Comparison of ENCODE assay signal across 8 mouse cellular contexts in the genomic region with DNA sequence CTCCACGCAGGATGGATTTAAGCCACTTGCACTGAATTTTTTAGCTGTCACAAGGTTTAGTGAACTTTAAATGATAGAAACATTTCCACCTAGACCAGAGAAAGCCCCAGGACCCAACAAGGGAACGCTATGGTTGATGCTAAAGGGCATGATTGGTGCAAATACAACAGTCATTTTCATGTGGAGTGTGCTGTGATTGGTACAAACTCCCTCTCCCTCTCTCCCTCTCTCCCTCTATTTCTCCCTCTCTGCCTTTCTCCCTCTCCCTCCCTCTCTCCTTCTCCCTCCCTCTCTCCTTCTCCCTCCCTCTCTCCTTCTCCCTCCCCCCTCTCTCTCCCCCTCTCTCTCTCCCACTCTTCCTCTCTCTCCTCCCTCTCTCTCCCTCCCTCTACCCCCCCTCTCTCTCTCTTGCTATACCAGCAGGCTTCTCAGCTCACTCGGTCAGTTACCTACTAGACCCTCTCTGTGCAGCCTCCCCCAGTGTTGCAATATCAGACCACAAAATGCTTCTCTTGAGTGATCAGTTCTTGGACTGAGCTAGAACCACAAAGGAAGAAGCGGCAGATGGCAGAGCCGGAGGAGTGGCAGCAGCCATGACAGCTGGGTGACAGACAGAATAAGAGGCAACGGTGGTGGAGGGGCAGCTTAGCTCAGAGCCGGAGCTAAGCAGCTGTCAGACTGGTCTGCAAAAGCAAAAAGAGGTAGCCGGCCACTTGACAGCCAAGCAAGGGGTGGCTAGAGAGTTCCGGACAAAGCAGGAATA. TPM values are rescaled to one million over a fixed set of nuclear protein-coding genes. Genes with fewer than 3 reads are reported as not detected.
DNase-seq lines count a peak whose midpoint lies in the region; ATAC-seq and TF ChIP-seq lines count a peak whose summit lies in the region.

No protein-coding gene starts in this region.

- peak overlapping the region; percentile 38; the same call in 1 of the 2 replicates for H3K4me3 ChIP-seq in heart, embryonic 10.5 days
- peak overlapping the region; percentile 19 for H3K4me3 ChIP-seq in bone marrow, adult 2 months (replicated peaks; ENCODE audit: control insufficient read depth, low read depth, low read length)
- no peak overlapping the region for H3K4me3 ChIP-seq in forebrain, embryonic 14.5 days (ENCODE audit: low read depth, low read length)
- peak overlapping the region; percentile 15; the same call in 1 of the 2 replicates for H3K4me3 ChIP-seq in midbrain, embryonic 15.5 days

- TF ChIP-seq POLR2A in bone marrow, adult 2 months (IDR thresholded peaks at IDR 0.05; ENCODE audit: borderline replicate concordance, control insufficient read depth, low read depth, low read length) = no peak

- TF ChIP-seq CTCF in bone marrow, adult 2 months (IDR thresholded peaks at IDR 0.05; ENCODE audit: control insufficient read depth, insufficient read depth, low read length) = no peak

- peaks cover 16% of the 10 kb centered on the region for H3K4me1 ChIP-seq in heart, embryonic 10.5 days
- no peaks in the 10 kb centered on the region; the same call in none of the 2 replicates for H3K4me1 ChIP-seq in bone marrow, adult 2 months (ENCODE audit: control insufficient read depth, insufficient read depth, low read length)
- H3K4me1 ChIP-seq in forebrain, embryonic 14.5 days (ENCODE audit: control insufficient read depth, insufficient read depth, low read length) = peaks cover 11% of the 10 kb centered on the region
- peaks cover 11% of the 10 kb centered on the region for H3K4me1 ChIP-seq in midbrain, embryonic 15.5 days

- H3K9me3 ChIP-seq in heart, embryonic 10.5 days = no peaks in the 10 kb centered on the region
- no peaks in the 10 kb centered on the region for H3K9me3 ChIP-seq in forebrain, embryonic 14.5 days (replicated peaks; ENCODE audit: control insufficient read depth, low read length)
- H3K9me3 ChIP-seq in midbrain, embryonic 15.5 days = no peaks in the 10 kb centered on the region

- ATAC-seq in forebrain, embryonic 14.5 days = peak; percentile 91
- peak; percentile 76 for ATAC-seq in midbrain, embryonic 15.5 days (replicated peaks)

- H3K9ac ChIP-seq in forebrain, embryonic 14.5 days (ENCODE audit: low read length) = peak overlapping the region; percentile 21
- peak overlapping the region; percentile 25; the same call in 1 of the 2 replicates for H3K9ac ChIP-seq in midbrain, embryonic 15.5 days

- H3K27ac ChIP-seq in heart, embryonic 10.5 days = no peak overlapping the region
- peak overlapping the region; percentile 45 for H3K27ac ChIP-seq in bone marrow, adult 2 months (ENCODE audit: control insufficient read depth, insufficient read depth, low read depth, low read length, poor library complexity)
- peak overlapping the region; percentile 41 for H3K27ac ChIP-seq in forebrain, embryonic 14.5 days (ENCODE audit: low read depth, low read length)
- H3K27ac ChIP-seq in midbrain, embryonic 15.5 days = peak overlapping the region; percentile 63

- H3K27me3 ChIP-seq in heart, embryonic 10.5 days (ENCODE audit: insufficient read depth, poor library complexity, severe bottlenecking) = 0 out of 2 replicates have a peak, but pooled peaks cover 3% of the 10 kb centered on the region
- no peaks in the 10 kb centered on the region for H3K27me3 ChIP-seq in forebrain, embryonic 14.5 days (replicated peaks; ENCODE audit: control insufficient read depth, insufficient read depth, low read length)
- H3K27me3 ChIP-seq in midbrain, embryonic 15.5 days (replicated peaks) = no peaks in the 10 kb centered on the region

- WGBS in heart, embryonic 10.5 days = 50% methylated on average over 9 of the region's 9 CpGs
- 17% methylated on average over 9 of the region's 9 CpGs for WGBS in bone marrow, adult 2 months
- WGBS in forebrain, embryonic 14.5 days = 43% methylated on average over 9 of the region's 9 CpGs
- WGBS in midbrain, embryonic 15.5 days = 31% methylated on average over 9 of the region's 9 CpGs

- H3K36me3 ChIP-seq in heart, embryonic 10.5 days = no peaks in the 10 kb centered on the region
- H3K36me3 ChIP-seq in forebrain, embryonic 14.5 days (ENCODE audit: control insufficient read depth, insufficient read depth, low read length) = no peaks in the 10 kb centered on the region
- no peaks in the 10 kb centered on the region for H3K36me3 ChIP-seq in midbrain, embryonic 15.5 days (replicated peaks)

- no peak for DNase-seq in heart, embryonic 10.5 days (ENCODE audit: low spot score)
- DNase-seq in heart, adult 18-20 months = no peak
- DNase-seq in forebrain, embryonic 14.5 days (ENCODE audit: low spot score) = peak; percentile 86
- peak; percentile 68 to 71 for DNase-seq in layer of hippocampus, postnatal 36 days
- DNase-seq in spleen, postnatal 36 days (ENCODE audit: low spot score in 2 of 2) = no peak
- DNase-seq in gastrocnemius, postnatal 25 days = no peak

- H3K4me2 ChIP-seq in forebrain, embryonic 14.5 days (ENCODE audit: low read length) = peak overlapping the region; percentile 34
- peak overlapping the region; percentile 34 for H3K4me2 ChIP-seq in midbrain, embryonic 15.5 days

RNA-seq across cellular contexts. Expression of a gene that starts 42.7 kb away (rescaled TPM):
- polyA plus RNA-seq in heart, embryonic 10.5 days (2016; fragmentation: Nextera tagmentation; extraction: Ambion mirVana) = 2.2 and 4.2 TPM in 2 replicates
- total RNA-seq in heart, adult 18-20 months (2021) = 1 to 10 TPM in 1 of 2 experiments, under 1 TPM in 1; 0.60 to 2.4 TPM
- 1.5 TPM in 1 of 2 replicates, not detected in the other for polyA plus RNA-seq in bone marrow, adult 2 months (2011; ENCODE audit: insufficient read depth, insufficient read length, low replicate concordance, missing spikeins)
- 0.27 and 0.30 TPM in 2 replicates for polyA plus RNA-seq in forebrain, embryonic 14.5 days (2014; fragmentation: Nextera tagmentation; extraction: Ambion mirVana)
- total RNA-seq in layer of hippocampus, postnatal 36 days (2021) = not detected
- polyA plus RNA-seq in midbrain, embryonic 15.5 days (2015; fragmentation: Nextera tagmentation; extraction: Ambion mirVana) = 0.63 and 0.88 TPM in 2 replicates
- total RNA-seq in gastrocnemius, postnatal 25 days (2021) = not detected

Comparison
In these comparisons a context has a peak if more than half of its experiments do, and no peak if none do; other contexts are left out.
1. DNase-seq: peak in forebrain, embryonic 14.5 days (single experiment) and layer of hippocampus, postnatal 36 days (2 of 2); none in heart, embryonic 10.5 days (single experiment), heart, adult 18-20 months (0 of 2), spleen, postnatal 36 days (0 of 2) and gastrocnemius, postnatal 25 days (single experiment).